Mouse (Mus musculus) lung, postnatal 0 days (tissue): ENCODE results near the gene Zfp13.

Experiments
- CTCF ChIP-seq: IDR thresholded peaks from 2 replicates; pipeline ENCODE4 v1.5.1; 2016; ENCODE audit warnings: antibody characterized with exemption, mild to moderate bottlenecking
- EP300 ChIP-seq: IDR thresholded peaks from 2 replicates; pipeline ENCODE4 v1.6.1; 2016; ENCODE audit warnings: antibody characterized with exemption, mild to moderate bottlenecking, control low read depth

DNA sequence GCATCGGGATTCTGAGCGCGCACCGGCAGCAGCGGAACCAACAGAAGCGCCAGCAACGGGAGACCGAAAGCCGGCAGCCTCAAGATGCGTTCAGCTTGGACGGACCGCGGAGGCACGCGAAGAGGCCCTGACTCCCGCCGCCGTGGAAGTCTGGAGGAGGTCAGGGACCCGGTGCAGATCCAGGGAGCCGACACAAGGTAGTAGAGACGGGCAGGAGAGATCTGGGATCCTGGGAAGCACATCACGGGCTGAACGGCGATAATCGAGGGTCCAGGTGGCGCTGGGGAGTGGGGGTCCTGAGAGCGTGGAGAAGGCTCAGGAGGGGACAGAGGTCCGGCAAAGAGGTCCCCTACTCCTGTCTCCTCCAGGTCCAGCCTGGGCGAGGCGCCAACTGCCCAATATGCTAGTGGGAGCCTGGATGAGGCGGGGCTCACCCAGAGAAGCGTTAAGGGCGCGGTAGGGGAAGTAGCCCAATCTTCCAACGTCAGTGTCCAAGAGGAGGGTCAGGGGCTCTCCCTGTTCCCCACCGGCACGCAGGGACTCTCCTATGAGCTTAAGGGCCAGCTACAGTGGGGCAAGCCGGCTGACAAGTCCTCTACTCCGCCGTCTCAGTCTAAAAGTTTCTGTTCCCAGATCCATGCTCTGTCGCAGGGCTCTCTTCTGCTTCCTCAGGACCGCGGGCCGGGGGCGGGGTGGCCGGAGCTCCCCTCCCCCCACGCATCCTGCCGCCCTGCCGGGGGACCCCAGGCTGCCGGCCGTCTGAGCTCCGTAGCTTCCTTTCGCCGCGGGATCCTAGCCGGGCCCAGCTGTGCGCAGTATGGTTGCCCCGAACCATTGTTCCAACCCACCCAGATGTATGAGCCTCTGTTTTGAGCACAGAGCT is 45.6 kb upstream of the Zfp13 start, which contains the start of gene Mmp25:
- TF ChIP-seq CTCF (no peak), EP300 (no peak)
